Mouse (Mus musculus) embryonic facial prominence, embryonic 14.5 days (tissue): Measurements from ENCODE around the gene Art3. TPM values are rescaled to one million over a fixed set of nuclear protein-coding genes. Genes with fewer than 3 reads are reported as not detected.
"Not testable (repeated sequence)": the region's sequence is repeated elsewhere in the genome, so short reads cannot be mapped to it uniquely, and the experiment has no call there.

Experiments
- ATAC-seq: fragments of 200-750 bp; cut with Nextera tagmentation; 2 replicates; pipeline ENCODE4 v1.8.0; 2017; ENCODE audit warnings: low read depth, moderate number of reproducible peaks, moderate TSS enrichment
- DNase-seq: peaks from one replicate; pipeline ENCODE4 v3.0.0-alpha.2; 2015; ENCODE audit warnings: low spot score
- H3K27ac ChIP-seq: fragments of 300-500 bp; sonication (generic); replicated peaks from 2 replicates; pipeline ENCODE4 v1.5.1; 2014; ENCODE audit warnings: low read depth, mild to moderate bottlenecking, low read length, moderate library complexity
- H3K27me3 ChIP-seq: fragments of 300-500 bp; sonication (generic); replicated peaks from 2 replicates; pipeline ENCODE4 v1.6.1; 2014; ENCODE audit warnings: low read length; ENCODE audit not compliant: control insufficient read depth, insufficient read depth
- H3K36me3 ChIP-seq: fragments of 300-500 bp; sonication (generic); 2 replicates; pipeline ENCODE4 v1.6.1; 2014; ENCODE audit warnings: low read length, mixed read lengths; ENCODE audit not compliant: control insufficient read depth, insufficient read depth
- H3K4me1 ChIP-seq: fragments of 300-500 bp; sonication (generic); 2 replicates; pipeline ENCODE4 v1.6.1; 2014; ENCODE audit warnings: antibody characterized with exemption, low read length; ENCODE audit not compliant: control insufficient read depth, insufficient read depth
- H3K4me2 ChIP-seq: fragments of 300-500 bp; sonication (generic); 2 replicates; pipeline ENCODE4 v1.6.1; 2014; ENCODE audit warnings: low read depth, mild to moderate bottlenecking, low read length, moderate library complexity, mixed read lengths
- H3K4me3 ChIP-seq: fragments of 300-500 bp; sonication (generic); 2 replicates; pipeline ENCODE4 v1.5.1; 2014; ENCODE audit warnings: low read depth, mild to moderate bottlenecking, low read length
- H3K9ac ChIP-seq: fragments of 300-500 bp; sonication (generic); 2 replicates; pipeline ENCODE4 v1.6.1; 2014; ENCODE audit warnings: low read depth, mild to moderate bottlenecking, low read length, moderate library complexity, mixed read lengths
- H3K9me3 ChIP-seq: fragments of 300-500 bp; sonication (generic); 2 replicates; pipeline ENCODE4 v1.6.1; 2016; ENCODE audit warnings: low read length; ENCODE audit not compliant: control insufficient read depth
- WGBS: fragments of 180-500 bp; shearing (Covaris S2); extraction: QIAGEN DNeasy Blood & Tissue Kit; methylation state at CpG from one replicate; pipeline ENCODE4 v1.1.7; 2014; 5-methylcytosine and 5-hydroxymethylcytosine counted together
- polyA plus RNA-seq: library from polyadenylated mRNA; unstranded; fragments of >200 nt; fragmentation: Nextera tagmentation; extraction: Ambion mirVana; gene quantifications from 2 replicates; pipeline ENCODE4 v1.2.1, GENCODE M21; 2014

Art3 gene
- polyA plus RNA-seq, 1 experiment from 2014 or later: 10.3 TPM

DNA sequence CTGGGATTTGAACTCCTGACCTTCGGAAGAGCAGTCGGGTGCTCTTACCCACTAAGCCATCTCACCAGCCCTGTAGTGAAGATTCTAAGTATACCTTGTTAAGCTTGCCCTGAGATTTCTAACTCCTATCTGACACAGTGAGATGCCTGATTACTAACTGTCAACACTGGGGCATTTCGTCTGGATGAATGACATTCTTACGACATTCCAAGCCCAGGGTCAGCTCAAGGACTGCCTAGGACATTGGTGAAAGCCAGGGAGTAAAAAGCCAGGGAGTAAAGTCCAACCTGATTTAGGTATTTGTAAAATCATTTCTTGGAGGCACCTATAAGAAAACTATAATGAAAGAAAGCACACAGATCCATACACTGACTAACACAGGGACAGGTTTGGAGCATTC is 21.1 kb downstream of the Art3 start:
- WGBS: 60% methylated on average over 4 of the region's 4 CpGs
- not testable (repeated sequence) for H3K9me3 ChIP-seq

GRCm38 (mm10) chr5:92353517-92353916 is 21.9 kb downstream of the Art3 start:
- Histone ChIP-seq H3K4me3 (peak overlapping the region; percentile 21), H3K4me2 (peak overlapping the region; percentile 45), H3K9me3 (no peaks in the 10 kb centered on the region), H3K9ac (no peak overlapping the region; the same call in 1 of the 2 replicates), H3K4me1 (no peaks in the 10 kb centered on the region), H3K36me3 (no peaks in the 10 kb centered on the region), H3K27me3 (no peaks in the 10 kb centered on the region), H3K27ac (no peak overlapping the region)
- DNase-seq: no peak
- WGBS: 29% methylated on average over 11 of the region's 11 CpGs
- no peak for ATAC-seq

More for the DNA sequence above, 21.1 kb downstream of the Art3 start:
- not testable (repeated sequence) for H3K27ac ChIP-seq, H3K27me3 ChIP-seq, H3K4me3 ChIP-seq, H3K36me3 ChIP-seq, H3K4me1 ChIP-seq, H3K9ac ChIP-seq, ATAC-seq, DNase-seq, H3K4me2 ChIP-seq

DNA sequence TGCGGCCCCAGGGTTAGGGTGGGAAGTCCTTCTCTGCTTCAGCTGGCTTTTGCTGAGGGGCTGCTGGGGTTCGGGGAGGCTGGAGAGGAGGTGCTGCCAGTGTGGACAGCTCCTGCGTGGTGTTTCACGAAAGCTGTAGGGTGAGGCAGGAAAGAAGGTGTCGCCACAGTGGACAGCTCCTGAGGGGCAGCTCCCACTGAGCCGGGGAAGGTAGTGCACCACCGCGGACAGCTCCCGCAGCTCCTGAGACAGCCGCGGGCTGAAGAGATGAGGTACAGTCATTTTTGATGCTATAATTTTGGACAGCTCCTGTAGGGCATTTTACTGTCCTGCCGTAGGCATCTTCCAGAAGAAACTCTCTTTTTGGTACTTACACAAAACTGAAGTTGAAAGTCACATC is 26.4 kb downstream of the Art3 start:
- Histone ChIP-seq H3K27ac (no peak overlapping the region), H3K9ac (no peak overlapping the region), H3K4me2 (no peak overlapping the region), H3K9me3 (no peaks in the 10 kb centered on the region), H3K27me3 (no peaks in the 10 kb centered on the region), H3K36me3 (no peaks in the 10 kb centered on the region), H3K4me3 (no peak overlapping the region), H3K4me1 (no peaks in the 10 kb centered on the region)
- WGBS: 33% methylated on average over 11 of the region's 12 CpGs
- ATAC-seq: no peak
- DNase-seq: peak; percentile 78

GRCm38 (mm10) chr5:92358767-92359455 is 27.3 kb downstream of the Art3 start:
- no peak overlapping the region for H3K27ac ChIP-seq
- no peak overlapping the region for H3K4me2 ChIP-seq
- no peaks in the 10 kb centered on the region for H3K4me1 ChIP-seq
- H3K4me3 ChIP-seq: no peak overlapping the region
- no peaks in the 10 kb centered on the region for H3K27me3 ChIP-seq
- no peak for DNase-seq
- no peaks in the 10 kb centered on the region for H3K9me3 ChIP-seq
- 77% methylated on average over 11 of the region's 11 CpGs for WGBS
- no peak overlapping the region for H3K9ac ChIP-seq
- no peak for ATAC-seq
- no peaks in the 10 kb centered on the region for H3K36me3 ChIP-seq

- 8% methylated on average over 4 of the region's 4 CpGs for WGBS
- H3K27ac ChIP-seq: no peak overlapping the region
- H3K4me1 ChIP-seq: no peaks in the 10 kb centered on the region
- H3K27me3 ChIP-seq: no peaks in the 10 kb centered on the region
- ATAC-seq (no peak), DNase-seq (no peak)
- no peak overlapping the region for H3K4me3 ChIP-seq
- no peak overlapping the region for H3K9ac ChIP-seq
- no peak overlapping the region for H3K4me2 ChIP-seq
- H3K9me3 ChIP-seq: no peaks in the 10 kb centered on the region
- H3K36me3 ChIP-seq: no peaks in the 10 kb centered on the region
Measured at GRCm38 (mm10) chr5:92363179-92363578, 31.6 kb downstream of the Art3 start.

DNA sequence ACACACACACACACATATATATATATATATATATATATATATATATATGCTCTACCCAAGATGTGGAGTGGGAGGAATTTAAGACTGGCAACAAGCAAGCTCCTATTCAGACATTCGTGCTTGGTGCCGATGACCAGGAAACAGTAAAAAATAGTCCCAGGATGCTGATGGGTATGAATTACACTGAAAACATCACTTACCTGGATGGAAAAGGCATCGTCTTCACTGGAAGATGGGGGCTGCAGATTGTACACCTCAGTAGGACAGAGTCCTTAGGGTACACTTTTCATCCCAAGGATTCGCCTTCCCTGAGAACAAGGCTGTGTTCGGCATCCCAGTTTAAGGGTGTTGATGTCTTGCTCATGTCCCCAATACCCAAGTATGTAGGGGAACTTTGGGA is 32.4 kb downstream of the Art3 start:
- no peak for DNase-seq
- no peak for ATAC-seq
- 0 out of 2 replicates have a peak, but pooled peaks cover 2% of the 10 kb centered on the region for H3K4me1 ChIP-seq
- no peak overlapping the region for H3K9ac ChIP-seq
- whole genome bisulfite sequencing: 90% methylated on average over 5 of the region's 5 CpGs
- no peaks in the 10 kb centered on the region for H3K9me3 ChIP-seq
- no peak overlapping the region for H3K4me2 ChIP-seq
- H3K27me3 ChIP-seq: no peaks in the 10 kb centered on the region
- no peak overlapping the region for H3K4me3 ChIP-seq
- no peaks in the 10 kb centered on the region for H3K36me3 ChIP-seq
- no peak overlapping the region for H3K27ac ChIP-seq

DNA sequence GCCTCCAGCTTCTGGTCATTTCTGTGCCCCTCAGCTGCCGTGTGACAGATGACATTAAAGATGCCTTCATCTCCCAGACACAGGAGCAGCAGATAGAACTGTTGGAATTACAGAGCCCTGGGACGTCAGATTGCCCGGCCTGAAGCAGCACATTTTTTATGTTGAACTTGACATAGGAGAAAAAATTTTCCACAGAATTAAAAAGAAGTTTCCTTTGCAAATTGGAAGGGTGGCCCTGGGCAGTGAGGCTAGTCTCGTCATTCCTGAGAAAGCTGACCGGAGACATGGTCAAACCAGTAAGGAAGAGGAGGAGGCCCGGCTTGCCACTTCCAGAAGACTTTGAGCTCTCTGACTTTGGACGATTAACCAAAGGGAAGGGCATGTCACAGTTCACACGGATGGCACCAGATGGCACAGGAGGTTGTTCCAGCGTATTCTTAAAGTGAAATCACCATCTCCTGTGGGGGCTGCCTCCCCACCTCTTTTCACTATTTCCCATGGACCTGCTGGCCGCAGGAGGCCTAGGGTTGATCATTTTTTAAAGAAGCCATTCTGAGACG is 33.6 kb downstream of the Art3 start:
- H3K36me3 ChIP-seq: no peaks in the 10 kb centered on the region
- H3K27me3 ChIP-seq: no peaks in the 10 kb centered on the region
- DNase-seq (no peak), ATAC-seq (no peak)
- 69% methylated on average over 11 of the region's 11 CpGs for WGBS
- H3K4me1 ChIP-seq: 0 out of 2 replicates have a peak, but pooled peaks cover 5% of the 10 kb centered on the region
- no peak overlapping the region for H3K27ac ChIP-seq
- H3K9ac ChIP-seq: no peak overlapping the region
- no peak overlapping the region for H3K4me3 ChIP-seq
- H3K4me2 ChIP-seq: no peak overlapping the region
- H3K9me3 ChIP-seq: no peaks in the 10 kb centered on the region

DNA sequence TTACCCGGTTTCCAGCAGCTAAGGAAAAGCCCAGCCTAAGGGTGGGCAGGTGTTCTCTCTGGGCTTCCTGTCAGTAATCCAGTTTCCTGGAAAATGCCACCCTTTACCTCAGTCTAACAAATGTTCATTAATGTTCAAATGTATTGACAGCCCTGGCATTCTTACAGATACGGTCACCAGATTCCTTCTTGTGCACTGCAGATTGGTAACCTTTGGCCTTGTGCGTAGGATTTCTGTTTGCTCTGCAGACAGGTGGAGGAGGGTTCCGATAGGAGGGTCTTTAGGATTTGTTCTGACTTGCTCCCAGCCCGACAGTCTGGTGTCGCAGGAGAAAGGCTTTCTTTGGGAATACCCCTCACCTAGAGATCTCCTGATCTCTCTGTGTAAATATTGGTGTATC is 34.9 kb downstream of the Art3 start:
- Histone ChIP-seq H3K27me3 (no peaks in the 10 kb centered on the region), H3K4me3 (no peak overlapping the region), H3K4me2 (no peak overlapping the region), H3K9ac (no peak overlapping the region), H3K4me1 (0 out of 2 replicates have a peak, but pooled peaks cover 5% of the 10 kb centered on the region), H3K36me3 (no peaks in the 10 kb centered on the region), H3K27ac (no peak overlapping the region), H3K9me3 (no peaks in the 10 kb centered on the region)
- ATAC-seq (no peak), DNase-seq (no peak)
- 65% methylated on average over 6 of the region's 6 CpGs for WGBS

DNA sequence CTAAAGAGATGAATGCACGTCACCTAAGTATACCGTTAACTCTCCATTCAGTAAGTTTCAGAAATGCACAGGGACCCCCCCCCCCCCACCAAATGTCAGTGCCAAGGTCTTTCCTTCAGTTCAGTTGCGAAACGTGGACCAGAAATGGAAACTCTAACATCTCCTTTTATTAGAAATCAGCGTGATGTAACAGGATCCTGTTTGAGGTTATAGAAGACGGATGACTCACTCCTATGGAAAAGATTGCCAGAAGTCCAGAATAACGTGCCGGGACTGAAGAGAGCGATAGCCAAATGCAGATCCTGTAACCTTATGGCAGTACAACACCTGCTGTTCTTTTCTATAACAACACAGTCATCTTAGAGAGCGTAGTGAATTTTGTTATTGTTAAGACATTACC is 36.8 kb downstream of the Art3 start:
- H3K27ac ChIP-seq: no peak overlapping the region
- peak; percentile 30; the same call in 1 of the 2 replicates for ATAC-seq
- peak; percentile 52 for DNase-seq
- 49% methylated on average over 10 of the region's 10 CpGs for WGBS
- no peaks in the 10 kb centered on the region for H3K27me3 ChIP-seq
- H3K4me3 ChIP-seq: no peak overlapping the region
- 0 out of 2 replicates have a peak, but pooled peaks cover 5% of the 10 kb centered on the region for H3K4me1 ChIP-seq
- no peak overlapping the region for H3K4me2 ChIP-seq
- no peaks in the 10 kb centered on the region for H3K36me3 ChIP-seq
- H3K9me3 ChIP-seq: no peaks in the 10 kb centered on the region
- no peak overlapping the region for H3K9ac ChIP-seq
